Mouse (Mus musculus): ENCODE data around the gene Rpa2.

Rpa2 gene

DNA sequence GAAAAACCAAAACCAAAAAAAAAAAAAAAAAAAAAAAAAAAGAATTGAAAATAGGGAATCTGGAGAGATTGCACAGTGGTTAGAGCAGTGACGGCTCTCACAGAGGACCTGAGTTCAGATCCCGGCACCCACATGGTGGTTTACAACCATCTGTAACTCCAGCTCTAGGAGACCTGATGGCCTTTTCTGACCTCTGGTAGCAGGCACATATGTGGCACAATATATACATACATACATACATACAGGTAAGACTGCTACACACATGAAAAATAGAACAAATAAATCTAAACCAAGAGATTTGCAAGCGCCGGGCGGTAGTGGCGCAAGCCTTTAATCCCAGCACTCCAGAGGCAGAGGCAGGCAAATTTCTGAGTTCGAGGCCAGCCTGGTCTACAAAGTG, 35.7 kb downstream of the Rpa2 start:
- no peak for DNase-seq (ENCODE audit: low spot score in 2 of 2)

GRCm38 (mm10) chr4:132804331-132804730, 36.2 kb downstream of the Rpa2 start:
- no peak for DNase-seq (ENCODE audit: low spot score in 2 of 2)

- DNase-seq (ENCODE audit: low spot score in 2 of 2) = no peak
Measured at GRCm38 (mm10) chr4:132805146-132805545, 37.0 kb downstream of the Rpa2 start.

GRCm38 (mm10) chr4:132805599-132806197, 37.6 kb downstream of the Rpa2 start:
- no peak for DNase-seq (ENCODE audit: low spot score in 2 of 2)

GRCm38 (mm10) chr4:132806620-132807191, 38.6 kb downstream of the Rpa2 start:
- no peak for DNase-seq (ENCODE audit: low spot score in 2 of 2)

DNA sequence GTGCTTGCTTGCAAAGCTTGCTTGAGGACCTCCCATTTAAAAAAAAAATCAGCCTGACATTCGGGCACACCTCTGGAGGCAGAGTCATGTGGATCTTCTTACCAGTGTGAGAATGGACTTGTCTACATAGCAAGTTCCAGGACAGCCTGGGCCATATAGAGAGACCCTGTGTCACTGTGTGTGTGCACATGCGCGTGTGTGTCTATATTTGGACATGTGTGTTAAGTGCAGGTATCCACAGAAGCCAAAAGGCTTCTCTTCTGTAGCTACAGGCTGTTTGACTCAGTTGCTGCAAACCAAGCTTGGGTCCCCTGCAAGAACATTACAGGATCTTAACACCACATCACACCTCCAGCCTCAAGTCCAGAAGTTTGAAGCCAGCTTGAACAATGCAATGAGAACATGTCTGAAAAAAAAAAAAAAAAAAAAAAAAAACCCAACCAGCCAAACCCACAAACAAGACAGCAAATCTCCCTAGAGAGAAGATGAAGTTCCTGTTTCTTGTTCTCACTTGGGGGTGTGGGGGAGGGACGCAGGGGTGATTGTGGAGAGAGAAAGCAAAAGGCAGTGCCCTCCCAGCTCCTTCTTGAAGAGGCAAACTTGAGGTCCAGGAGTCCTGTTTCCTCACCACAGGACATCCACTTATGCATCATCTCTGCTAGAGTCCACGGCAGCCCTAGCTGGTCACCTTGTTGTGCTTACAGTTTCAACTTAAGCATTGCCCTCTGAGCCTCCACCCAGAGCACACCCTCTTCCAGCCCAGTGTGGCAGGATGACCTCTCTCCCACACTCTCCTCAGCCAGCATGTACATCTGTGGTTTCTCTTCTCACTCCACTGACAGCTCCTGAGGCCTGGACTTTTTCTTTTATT, 39.9 kb downstream of the Rpa2 start:
- DNase-seq (ENCODE audit: low spot score in 2 of 2) = no peak

DNA sequence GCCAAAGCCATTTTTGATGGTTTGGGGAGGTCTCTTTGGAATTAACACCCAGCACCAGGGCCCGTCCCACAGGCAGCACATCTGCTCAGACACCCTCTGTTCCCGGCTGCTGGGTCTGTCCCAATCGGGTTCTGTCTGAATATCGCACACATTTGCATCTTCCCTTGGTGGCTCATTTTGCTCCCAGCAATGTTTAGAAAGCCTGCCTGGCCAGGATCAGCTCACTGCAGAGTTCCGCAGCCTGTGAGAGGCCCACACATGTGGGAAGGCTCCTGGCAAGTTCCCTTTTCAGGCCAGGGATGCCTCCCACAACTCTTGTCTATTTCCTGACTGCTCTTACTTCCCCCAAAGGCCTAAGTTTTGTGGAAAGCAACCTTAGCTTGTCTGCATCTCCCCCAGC, 41.5 kb downstream of the Rpa2 start:
- DNase-seq (ENCODE audit: low spot score in 2 of 2) = peak in 1 of 2 experiments; percentile 42

DNA sequence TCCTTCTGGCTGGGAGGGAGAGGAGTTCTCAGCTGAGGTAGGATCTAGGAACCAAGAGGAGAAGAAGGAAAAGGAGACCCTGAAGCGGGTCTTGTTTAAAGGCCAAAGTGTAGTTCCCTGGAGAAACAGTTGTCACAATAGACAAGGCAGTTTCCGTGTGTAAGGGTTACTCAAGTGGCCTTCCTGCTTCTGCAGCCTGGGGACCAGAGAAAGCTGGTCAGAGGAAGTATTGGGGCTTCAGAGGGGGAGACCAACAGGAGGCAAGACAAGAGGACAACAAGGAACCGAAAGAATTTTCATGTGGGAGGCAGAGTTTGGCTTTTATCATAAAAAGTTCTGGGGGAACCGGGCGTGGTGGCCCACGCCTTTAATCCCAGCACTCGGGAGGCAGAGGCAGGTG, 48.3 kb downstream of the Rpa2 start:
- DNase-seq (ENCODE audit: low spot score in 2 of 2) = no peak

DNA sequence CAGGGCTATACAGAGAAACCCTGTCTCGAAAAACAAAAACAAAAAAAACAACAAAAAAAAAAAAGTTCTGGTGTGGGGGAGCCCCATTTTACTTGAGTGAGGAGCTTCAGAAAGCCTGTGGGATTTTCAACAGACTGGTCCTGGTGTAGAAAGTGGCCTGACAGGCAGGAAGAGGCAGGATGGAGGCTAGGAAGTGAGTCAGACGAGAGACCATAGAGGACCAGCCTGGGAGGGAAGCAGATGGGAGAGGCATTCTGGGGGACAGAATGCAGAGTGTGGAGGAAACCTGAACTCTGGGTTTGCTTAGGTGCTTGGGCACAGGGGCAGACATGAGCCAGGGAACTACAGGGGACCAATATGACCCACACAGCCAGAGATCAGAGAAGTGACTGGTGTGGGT, 48.7 kb downstream of the Rpa2 start:
- no peak for DNase-seq (ENCODE audit: low spot score in 2 of 2)

DNA sequence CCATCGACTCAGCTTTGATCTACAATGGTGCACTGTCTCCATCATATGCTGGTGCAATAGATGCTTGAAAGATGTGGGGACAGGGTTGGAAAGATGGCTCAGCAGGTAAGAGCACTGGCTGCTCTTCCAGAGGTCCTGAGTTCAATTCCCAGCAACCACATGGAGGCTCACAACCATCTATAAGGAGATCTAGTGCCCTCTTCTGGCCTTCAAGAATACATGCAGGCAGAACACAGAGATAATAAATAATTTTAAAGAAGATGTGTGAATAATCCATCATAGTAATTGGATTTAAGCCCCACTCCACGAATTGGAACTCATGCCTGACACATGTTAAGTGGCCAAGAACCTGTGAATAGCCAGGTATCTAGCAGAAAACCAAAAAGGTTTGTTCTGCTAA, 50.3 kb downstream of the Rpa2 start:
- no peak for DNase-seq (ENCODE audit: low spot score in 2 of 2)

DNA sequence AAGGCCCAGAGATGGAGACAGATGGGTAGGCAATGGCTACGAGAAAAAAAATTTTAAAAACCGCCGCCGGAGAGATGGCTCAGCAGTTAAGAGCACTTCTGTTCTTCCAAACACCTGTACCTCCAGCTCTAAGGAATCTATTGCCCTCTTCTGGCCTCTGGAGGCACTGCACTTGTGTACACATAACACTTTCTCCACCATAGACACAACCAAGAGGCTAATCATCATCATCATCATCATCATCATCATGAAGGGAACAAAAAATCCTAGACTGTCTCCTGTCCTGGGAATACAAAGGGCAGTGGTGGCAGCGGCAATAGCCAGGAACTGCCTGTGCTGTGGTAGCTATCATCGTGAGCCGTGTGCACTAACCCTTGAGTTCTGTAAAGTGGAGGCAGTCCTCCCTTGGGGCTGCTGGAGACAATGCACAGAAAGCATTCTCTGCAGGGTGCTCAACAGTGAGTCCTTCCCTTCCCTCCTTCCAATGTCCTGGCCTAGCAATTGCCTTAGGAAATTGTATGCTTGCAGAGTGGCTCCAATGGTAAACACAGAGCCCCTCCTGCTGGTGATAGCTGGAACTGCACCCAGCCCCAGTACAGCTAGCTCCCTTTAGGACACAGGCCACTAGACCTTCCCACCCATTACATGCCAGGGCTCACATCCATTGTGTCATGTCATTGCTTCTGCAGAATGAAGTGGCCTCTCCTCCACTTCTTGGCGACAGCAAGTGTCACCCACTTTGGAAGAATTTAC, 55.7 kb downstream of the Rpa2 start:
- peak; percentile 57 to 58 for DNase-seq (ENCODE audit: low spot score in 2 of 2)
